Mouse (Mus musculus) heart, embryonic 11.5 days (tissue): ENCODE data around the gene Asb13. TPM values are rescaled to one million over a fixed set of nuclear protein-coding genes. Genes with fewer than 3 reads are reported as not detected.
A peak's percentile ranks its signal among the peaks of the same experiment; 100 is the strongest.

Experiments used
- ATAC-seq: fragments of 200-750 bp; cut with Nextera tagmentation; replicated peaks from 2 replicates; pipeline ENCODE4 v1.8.0; 2017; ENCODE audit warnings: moderate library complexity; ENCODE audit not compliant: insufficient number of reproducible peaks, low FRiP score, low TSS enrichment
- H3K27ac ChIP-seq: fragments of 300-500 bp; sonication (generic); 2 replicates; pipeline ENCODE4 v1.5.1; 2014; ENCODE audit warnings: mild to moderate bottlenecking, low read depth, low read length
- H3K27me3 ChIP-seq: fragments of 300-500 bp; sonication (generic); 2 replicates; pipeline ENCODE4 v1.6.1; 2014; ENCODE audit warnings: mild to moderate bottlenecking, low read length, mixed read lengths; ENCODE audit not compliant: control insufficient read depth, insufficient read depth
- H3K36me3 ChIP-seq: fragments of 300-500 bp; sonication (generic); 2 replicates; pipeline ENCODE4 v1.6.1; 2014; ENCODE audit warnings: mild to moderate bottlenecking, low read length, moderate library complexity, mixed read lengths; ENCODE audit not compliant: control insufficient read depth, insufficient read depth
- H3K4me1 ChIP-seq: fragments of 300-500 bp; sonication (generic); 2 replicates; pipeline ENCODE4 v1.6.1; 2014; ENCODE audit warnings: low read length; ENCODE audit not compliant: control insufficient read depth, insufficient read depth
- H3K4me2 ChIP-seq: fragments of 300-500 bp; sonication (generic); 2 replicates; pipeline ENCODE4 v1.6.1; 2014; ENCODE audit warnings: mild to moderate bottlenecking, moderate library complexity
- H3K4me3 ChIP-seq: fragments of 300-500 bp; sonication (generic); 2 replicates; pipeline ENCODE4 v1.5.1; 2014; ENCODE audit warnings: low read depth, low read length
- H3K9ac ChIP-seq: fragments of 300-500 bp; sonication (generic); 2 replicates; pipeline ENCODE4 v1.6.1; 2014; ENCODE audit warnings: mild to moderate bottlenecking, low read depth, low read length, moderate library complexity
- H3K9me3 ChIP-seq: fragments of 300-500 bp; sonication (generic); replicated peaks from 2 replicates; pipeline ENCODE4 v1.6.1; 2016; ENCODE audit warnings: low read length; ENCODE audit not compliant: control insufficient read depth
- WGBS: fragments of 180-500 bp; shearing (Covaris S2); extraction: QIAGEN DNeasy Blood & Tissue Kit; methylation state at CpG from one replicate; pipeline ENCODE4 v1.1.7; 2014; ENCODE audit not compliant: insufficient replicate concordance; 5-methylcytosine and 5-hydroxymethylcytosine counted together
- polyA plus RNA-seq: library from polyadenylated mRNA; unstranded; fragments of >200 nt; fragmentation: Nextera tagmentation; extraction: Ambion mirVana; gene quantifications from 2 replicates; pipeline ENCODE4 v1.2.1, GENCODE M21; 2014

The Asb13 gene
- 5.1 and 5.3 TPM in 2 replicates for polyA plus RNA-seq

DNA sequence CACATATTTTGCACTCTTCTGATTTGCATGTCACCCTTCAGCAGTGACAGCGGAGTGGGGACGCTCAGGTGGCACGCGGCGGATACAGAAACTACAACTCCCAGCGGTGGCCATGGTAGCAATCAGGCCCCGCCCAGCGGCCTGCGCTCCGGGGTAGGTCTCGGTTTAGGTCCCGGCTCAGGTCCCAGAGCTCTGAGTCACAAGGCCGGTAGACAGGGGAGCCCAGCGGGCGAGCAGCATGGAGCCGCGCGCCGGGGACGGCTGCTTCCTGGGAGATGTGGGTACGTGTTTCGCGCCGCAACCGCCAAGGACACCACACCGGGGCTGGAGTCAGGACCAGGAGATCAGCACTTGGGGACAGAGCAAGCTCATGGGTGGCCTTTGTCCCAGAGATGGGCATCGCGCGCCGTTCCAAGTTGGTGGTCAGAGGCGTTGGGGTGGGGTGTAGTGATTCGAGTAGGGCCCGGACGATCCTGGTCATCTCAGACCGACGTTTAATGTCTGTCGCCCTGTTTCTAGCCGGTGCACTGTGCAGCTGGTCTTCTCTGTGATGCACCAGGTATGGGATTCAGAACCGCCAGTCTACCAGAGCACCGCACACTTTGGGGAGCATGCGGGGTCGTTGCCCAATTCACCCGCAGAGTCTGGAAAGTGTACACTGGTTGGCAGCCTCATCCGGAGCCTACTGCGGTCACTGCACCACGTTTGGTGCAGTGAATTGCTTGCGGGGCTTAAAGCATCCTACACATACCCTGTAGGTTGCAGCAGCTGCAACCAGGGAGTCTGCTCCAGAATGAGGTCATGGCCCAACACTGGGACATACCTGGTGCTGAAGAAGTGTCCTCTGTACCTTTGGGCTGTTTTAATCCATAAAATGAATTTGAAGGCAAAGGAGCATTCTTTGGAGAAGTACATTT is at the start of gene Asb13:
TSS of gene Asb13 (plus strand) at position 138 of the 917 bp plus-strand sequence.
- Histone ChIP-seq H3K4me2 (peak within 1 kb of the TSS; percentile 86), H3K27me3 (no peaks in the 10 kb centered on the region), H3K27ac (no peak within 1 kb of the TSS), H3K9ac (peak within 1 kb of the TSS; percentile 76), H3K9me3 (no peaks in the 10 kb centered on the region), H3K36me3 (no peaks in the 10 kb centered on the region), H3K4me1 (0 out of 2 replicates have a peak, but pooled peaks cover 3% of the 10 kb centered on the region), H3K4me3 (peak within 1 kb of the TSS; percentile 73)
- ATAC-seq: peak; percentile 89
- WGBS: 1% methylated on average over 47 of the region's 47 CpGs

DNA sequence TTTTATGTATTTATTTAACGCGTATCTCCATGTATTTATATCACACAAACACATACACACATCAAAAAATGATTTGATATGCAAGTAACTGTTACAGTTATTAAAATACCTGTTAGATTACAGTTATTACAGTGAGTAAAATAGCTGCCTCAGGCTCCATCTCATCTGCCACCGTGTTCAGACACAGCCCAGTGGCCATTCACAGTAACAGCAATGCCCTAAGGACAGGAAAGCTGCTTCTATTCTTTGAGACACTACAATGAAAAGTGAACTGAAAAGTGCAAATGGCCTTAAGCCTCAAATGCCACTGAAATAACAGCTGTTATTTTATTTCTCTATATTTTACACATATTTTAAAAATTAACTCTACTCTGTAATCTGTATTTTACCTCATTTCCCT is 43.0 kb upstream of the Asb13 start:
- Histone ChIP-seq H3K27ac (no peak overlapping the region), H3K27me3 (no peaks in the 10 kb centered on the region), H3K4me3 (no peak overlapping the region), H3K9me3 (no peaks in the 10 kb centered on the region), H3K36me3 (peaks cover 24% of the 10 kb centered on the region; the same call in 1 of the 2 replicates), H3K9ac (no peak overlapping the region), H3K4me1 (no peaks in the 10 kb centered on the region), H3K4me2 (no peak overlapping the region)
- ATAC-seq: no peak
- WGBS: 90% methylated on average over 3 of the region's 3 CpGs

DNA sequence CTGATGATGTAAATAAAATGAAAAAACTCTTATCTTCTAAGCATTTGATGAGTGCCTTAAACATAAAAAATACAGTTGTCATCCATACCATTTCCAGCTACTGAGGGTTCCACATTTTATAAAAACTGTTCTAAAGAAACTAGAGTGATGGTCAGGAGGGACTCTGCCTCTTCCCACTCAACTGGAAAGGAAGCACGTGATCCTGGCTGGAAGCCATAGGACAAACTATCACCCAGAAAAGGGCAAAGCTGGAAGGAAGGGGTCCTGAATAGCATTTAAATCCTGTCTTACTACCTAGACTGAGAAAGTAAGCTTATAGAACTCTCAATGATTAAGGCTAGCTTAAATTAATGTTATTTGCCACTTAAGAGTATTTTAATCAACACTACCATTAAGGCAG is 39.5 kb upstream of the Asb13 start:
- H3K4me1 ChIP-seq: no peaks in the 10 kb centered on the region
- no peak overlapping the region for H3K9ac ChIP-seq
- no peak for ATAC-seq
- no peaks in the 10 kb centered on the region for H3K27me3 ChIP-seq
- H3K27ac ChIP-seq: no peak overlapping the region
- no peak overlapping the region for H3K4me2 ChIP-seq
- H3K9me3 ChIP-seq: no peaks in the 10 kb centered on the region
- H3K36me3 ChIP-seq: peaks cover 18% of the 10 kb centered on the region
- WGBS: 93% methylated on average over 1 of the region's 1 CpGs
- no peak overlapping the region for H3K4me3 ChIP-seq

DNA sequence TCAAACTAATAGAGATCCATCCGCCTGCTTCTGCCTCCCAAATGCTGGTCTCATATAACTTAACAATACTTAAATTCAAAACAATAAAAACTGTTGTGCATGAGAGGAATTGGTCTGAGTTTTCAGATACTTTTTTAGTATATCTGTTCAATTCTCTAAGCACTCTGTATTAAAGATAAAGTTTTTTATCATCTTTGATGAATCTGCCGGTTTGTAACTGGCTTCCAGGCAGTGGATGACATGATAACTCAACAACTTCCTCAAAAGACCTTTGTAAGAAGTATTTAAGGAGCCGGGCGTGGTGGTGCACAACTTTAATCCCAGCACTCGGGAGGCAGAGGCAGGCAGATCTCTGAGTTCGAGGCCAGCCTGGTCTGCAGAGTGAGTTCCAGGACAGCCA is 37.6 kb upstream of the Asb13 start:
- no peak overlapping the region for H3K27ac ChIP-seq
- H3K4me3 ChIP-seq: no peak overlapping the region
- no peak for ATAC-seq
- no peak overlapping the region for H3K9ac ChIP-seq
- no peaks in the 10 kb centered on the region for H3K4me1 ChIP-seq
- no peaks in the 10 kb centered on the region for H3K27me3 ChIP-seq
- no peak overlapping the region for H3K4me2 ChIP-seq
- 91% methylated on average over 6 of the region's 6 CpGs for WGBS
- H3K9me3 ChIP-seq: no peaks in the 10 kb centered on the region
- H3K36me3 ChIP-seq: peaks cover 12% of the 10 kb centered on the region

DNA sequence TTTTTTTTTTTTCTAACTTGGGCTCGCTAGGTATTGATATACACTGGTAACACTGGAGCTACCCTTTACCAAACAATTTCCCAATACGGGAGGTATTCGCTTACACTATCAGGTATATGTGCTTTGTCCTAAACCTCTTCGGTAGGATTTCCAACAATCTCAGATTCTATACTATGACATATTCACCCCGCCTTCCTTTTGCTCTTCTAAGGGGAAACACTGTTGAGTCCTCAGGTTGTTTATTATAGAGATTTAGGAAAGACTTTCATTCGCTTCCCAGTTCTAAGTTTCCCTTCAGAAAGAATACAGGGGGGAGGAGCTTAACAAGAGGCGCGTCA is 24.1 kb upstream of the Asb13 start:
- no peak; the same call in 1 of the 2 replicates for ATAC-seq
- Histone ChIP-seq H3K4me3 (peak overlapping the region; percentile 97), H3K27me3 (no peaks in the 10 kb centered on the region), H3K4me1 (no peaks in the 10 kb centered on the region), H3K9me3 (no peaks in the 10 kb centered on the region), H3K9ac (peak overlapping the region; percentile 88), H3K4me2 (peak overlapping the region; percentile 73), H3K36me3 (no peaks in the 10 kb centered on the region), H3K27ac (no peak overlapping the region)
- WGBS: 21% methylated on average over 8 of the region's 8 CpGs

DNA sequence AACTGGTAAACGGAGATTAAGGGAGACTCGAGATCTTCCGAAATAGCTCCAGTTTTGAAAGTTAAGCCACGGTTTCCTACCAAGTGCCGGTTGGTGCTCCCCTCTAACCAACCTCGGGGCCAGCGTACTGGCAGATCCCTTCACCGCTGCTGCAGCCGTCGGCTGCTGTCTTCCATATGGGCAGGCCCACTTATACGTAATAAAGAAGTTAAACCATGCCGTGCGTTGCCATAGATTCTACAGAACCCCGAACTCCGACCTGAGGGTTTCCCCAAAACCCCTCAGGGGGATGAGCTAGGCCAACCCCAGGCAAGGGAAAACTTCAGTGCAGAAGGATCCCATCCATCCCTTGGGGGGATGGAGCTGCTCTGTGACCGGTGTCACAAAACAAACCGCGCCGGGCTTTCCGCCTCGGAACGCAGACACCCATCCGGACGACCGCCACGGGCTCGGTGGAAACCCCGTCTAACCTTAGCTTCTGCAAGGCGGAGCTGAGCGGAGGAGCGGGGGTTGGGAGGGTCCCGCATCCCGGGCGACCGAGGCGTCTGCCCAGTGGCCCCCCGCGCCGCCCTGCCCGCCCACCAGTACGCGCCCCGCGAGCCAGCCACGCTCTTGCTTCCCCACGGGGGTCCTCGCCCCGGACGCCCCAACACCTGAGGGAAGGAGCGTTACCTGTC is 23.6 kb upstream of the Asb13 start:
- peak overlapping the region; percentile 96 for H3K27ac ChIP-seq
- H3K4me3 ChIP-seq: peak overlapping the region; percentile 97
- H3K36me3 ChIP-seq: no peaks in the 10 kb centered on the region
- no peaks in the 10 kb centered on the region for H3K4me1 ChIP-seq
- under 1% methylated on average over 46 of the region's 50 CpGs for WGBS
- H3K27me3 ChIP-seq: no peaks in the 10 kb centered on the region
- ATAC-seq: peak; percentile 37
- peak overlapping the region; percentile 73 for H3K4me2 ChIP-seq
- peak overlapping the region; percentile 88 for H3K9ac ChIP-seq
- no peaks in the 10 kb centered on the region for H3K9me3 ChIP-seq

DNA sequence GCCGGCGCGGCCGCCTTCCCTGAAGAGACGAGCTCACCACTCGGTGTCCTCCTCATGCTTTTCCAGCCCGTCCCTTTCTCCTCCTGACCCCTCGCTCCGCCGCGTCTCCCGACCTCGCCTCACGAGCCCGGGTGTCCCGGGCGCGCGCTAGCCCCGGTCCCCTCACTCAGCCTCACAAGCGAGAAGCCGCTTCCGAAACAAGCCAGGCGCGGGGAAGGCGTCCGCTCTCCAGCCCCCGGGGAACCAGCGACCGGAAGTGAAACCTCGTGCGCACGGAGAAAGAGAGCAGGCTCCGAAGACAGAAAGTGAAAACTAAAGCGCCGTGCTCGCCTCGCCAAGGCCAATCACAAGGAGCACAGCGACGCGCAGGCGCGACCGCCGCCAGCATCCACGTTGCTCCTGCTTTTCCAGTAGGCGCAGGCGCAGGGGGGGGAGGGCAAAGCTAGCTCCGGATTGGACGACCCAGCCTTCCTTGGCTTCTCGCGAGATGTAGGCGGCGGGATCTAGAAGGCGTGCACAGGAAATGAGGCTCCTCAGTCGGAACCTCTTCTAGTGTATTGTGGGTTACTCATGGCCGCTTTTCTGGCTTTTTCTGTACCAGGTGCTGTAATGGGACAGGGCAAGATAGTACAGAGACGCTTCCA is 22.9 kb upstream of the Asb13 start, which contains the start of gene Fam208b:
TSS of gene Fam208b (minus strand) at position 314 of the 644 bp plus-strand sequence.
- Histone ChIP-seq H3K36me3 (no peaks in the 10 kb centered on the region), H3K9me3 (no peaks in the 10 kb centered on the region), H3K9ac (peak within 1 kb of the TSS; percentile 88), H3K4me3 (peak within 1 kb of the TSS; percentile 97), H3K27ac (peak within 1 kb of the TSS; percentile 96), H3K27me3 (no peaks in the 10 kb centered on the region), H3K4me2 (peak within 1 kb of the TSS; percentile 73), H3K4me1 (no peaks in the 10 kb centered on the region)
- peak; percentile 100 for ATAC-seq
- WGBS: under 1% methylated on average over 57 of the region's 58 CpGs

DNA sequence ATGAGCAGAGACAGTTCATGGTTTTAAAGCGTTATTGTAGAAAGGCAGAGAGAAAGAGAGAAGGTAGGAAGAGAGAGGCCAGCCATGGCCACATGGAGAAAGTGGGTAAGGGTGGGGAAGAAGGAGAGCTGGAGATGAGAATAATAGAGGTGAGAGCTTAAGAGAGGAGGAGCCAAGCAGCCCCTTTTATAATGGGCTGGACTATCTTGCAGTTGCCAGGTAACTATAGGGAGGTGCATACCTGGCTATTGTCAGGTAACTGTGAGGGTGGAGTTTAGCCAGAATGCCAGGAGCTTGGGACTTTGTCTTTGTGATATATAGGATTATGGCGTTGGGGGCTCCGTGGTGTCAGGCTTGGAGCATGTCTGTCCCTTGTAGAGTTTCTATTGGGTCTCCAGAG is 6.7 kb upstream of the Asb13 start:
- no peak overlapping the region for H3K27ac ChIP-seq
- no peaks in the 10 kb centered on the region for H3K4me1 ChIP-seq
- no peaks in the 10 kb centered on the region for H3K36me3 ChIP-seq
- no peak overlapping the region for H3K9ac ChIP-seq
- WGBS: 51% methylated on average over 3 of the region's 3 CpGs
- H3K4me2 ChIP-seq: no peak overlapping the region
- ATAC-seq: no peak
- H3K9me3 ChIP-seq: no peaks in the 10 kb centered on the region
- no peaks in the 10 kb centered on the region for H3K27me3 ChIP-seq
- H3K4me3 ChIP-seq: no peak overlapping the region
